Mouse (Mus musculus): ENCODE results near the gene Thap7.
A peak's percentile ranks its signal among the peaks of the same experiment; 100 is the strongest.
"Not testable (repeated sequence)": the region's sequence is repeated elsewhere in the genome, so short reads cannot be mapped to it uniquely, and the experiment has no call there.

- TF ChIP-seq CTCF (conservative IDR thresholded peaks at IDR 0.05; ENCODE audit: low read length), result 0 out of 2 replicates have a peak, but pooled peaks have one; percentile 14
- TF ChIP-seq POU5F1, NANOG (IDR thresholded peaks at IDR 0.05; ENCODE audit: borderline replicate concordance, low read length): not testable (repeated sequence)
Measured at GRCm38 (mm10) chr16:17508031-17508430, 22.9 kb downstream of the Thap7 start.
